Mouse (Mus musculus) limb, embryonic 14.5 days (tissue): ENCODE data around the gene Ctnnd1. TPM values are rescaled to one million over a fixed set of nuclear protein-coding genes. Genes with fewer than 3 reads are reported as not detected.
A peak's percentile ranks its signal among the peaks of the same experiment; 100 is the strongest.

Experiments
- ATAC-seq: fragments of 200-750 bp; cut with Nextera tagmentation; 2 replicates; pipeline ENCODE4 v1.8.0; 2017; ENCODE audit warnings: low read depth, moderate number of reproducible peaks, moderate TSS enrichment; ENCODE audit not compliant: low FRiP score
- DNase-seq: peaks from one replicate; pipeline ENCODE4 v3.0.0-alpha.2; 2015; ENCODE audit warnings: low spot score
- H3K27ac ChIP-seq: fragments of 300-500 bp; sonication (generic); replicated peaks from 2 replicates; pipeline ENCODE4 v1.5.1; 2014; ENCODE audit warnings: low read depth, mild to moderate bottlenecking, low read length, moderate library complexity, mixed read lengths
- H3K27me3 ChIP-seq: fragments of 300-500 bp; sonication (generic); 2 replicates; pipeline ENCODE4 v1.6.1; 2014; ENCODE audit warnings: low read length, mixed read lengths; ENCODE audit not compliant: control insufficient read depth, insufficient read depth
- H3K36me3 ChIP-seq: fragments of 300-500 bp; sonication (generic); 2 replicates; pipeline ENCODE4 v1.6.1; 2014; ENCODE audit warnings: mild to moderate bottlenecking, low read length, moderate library complexity, mixed read lengths; ENCODE audit not compliant: control insufficient read depth, insufficient read depth
- H3K4me1 ChIP-seq: fragments of 300-500 bp; sonication (generic); 2 replicates; pipeline ENCODE4 v1.6.1; 2014; ENCODE audit warnings: antibody characterized with exemption, low read length, mixed read lengths; ENCODE audit not compliant: control insufficient read depth, insufficient read depth
- H3K4me2 ChIP-seq: fragments of 300-500 bp; sonication (generic); replicated peaks from 2 replicates; pipeline ENCODE4 v1.6.1; 2014; ENCODE audit warnings: low read depth, mild to moderate bottlenecking, low read length, moderate library complexity; ENCODE audit not compliant: severe bottlenecking
- H3K4me3 ChIP-seq: fragments of 300-500 bp; sonication (generic); replicated peaks from 2 replicates; pipeline ENCODE4 v1.5.1; 2014; ENCODE audit warnings: low read length
- H3K9ac ChIP-seq: fragments of 300-500 bp; sonication (generic); 2 replicates; pipeline ENCODE4 v1.6.1; 2014; ENCODE audit warnings: mild to moderate bottlenecking, low read depth, low read length, moderate library complexity; ENCODE audit not compliant: severe bottlenecking
- H3K9me3 ChIP-seq: fragments of 300-500 bp; sonication (generic); 2 replicates; pipeline ENCODE4 v1.6.1; 2016; ENCODE audit warnings: low read length; ENCODE audit not compliant: control insufficient read depth
- POLR2A ChIP-seq: fragments of 200-500 bp; IDR thresholded peaks from 2 replicates; pipeline ENCODE4 v1.8.0; 2012; ENCODE audit warnings: inconsistent platforms, mild to moderate bottlenecking, moderate library complexity, borderline replicate concordance; ENCODE audit not compliant: insufficient read depth, insufficient read length; ENCODE audit errors: extremely low read depth
- WGBS: fragments of 180-500 bp; shearing (Covaris S2); extraction: QIAGEN DNeasy Blood & Tissue Kit; methylation state at CpG from one replicate; pipeline ENCODE4 v1.1.7; 2014; 5-methylcytosine and 5-hydroxymethylcytosine counted together
- polyA plus RNA-seq, 2 experiments: library from polyadenylated mRNA; depleted of rRNA in 1 of 2; stranded (reverse) in 1 of 2; unstranded in 1 of 2; fragments of >200 nt; fragmentation: Nextera tagmentation in 1 of 2; extraction: Ambion mirVana in 1 of 2; gene quantifications; 2 replicates each; pipeline versions ENCODE4 v1.2.1 to v1.2.3; 2012 to 2014

Ctnnd1 gene
- polyA plus RNA-seq, 2 experiments = 46.0 to 85.0 TPM

DNA sequence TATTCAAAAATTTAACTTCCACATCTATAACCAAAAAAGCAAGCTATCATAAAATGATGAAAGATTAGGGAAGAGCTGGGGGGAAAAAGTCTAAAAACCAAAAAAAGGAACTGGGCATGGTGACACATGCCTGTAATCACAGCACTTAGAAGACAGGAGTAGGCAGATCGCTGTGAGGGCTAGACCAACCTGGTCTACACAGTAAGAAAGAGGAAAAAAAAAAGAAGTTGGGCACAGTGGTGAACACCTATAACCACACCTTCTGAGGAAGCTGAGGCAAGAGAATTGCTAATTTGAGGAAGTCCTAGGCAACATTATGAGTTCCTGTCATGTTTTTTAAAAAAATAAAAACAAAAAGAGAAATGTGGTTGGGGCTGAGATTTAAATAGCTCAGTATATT, 5.3 kb upstream of the Ctnnd1 start:
- Histone ChIP-seq H3K9ac (no peak overlapping the region), H3K4me3 (no peak overlapping the region), H3K27ac (no peak overlapping the region), H3K36me3 (no peaks in the 10 kb centered on the region), H3K9me3 (no peaks in the 10 kb centered on the region), H3K4me1 (no peaks in the 10 kb centered on the region), H3K27me3 (no peaks in the 10 kb centered on the region), H3K4me2 (no peak overlapping the region)
- 61% methylated on average over 1 of the region's 1 CpGs for WGBS
- no peak for TF ChIP-seq POLR2A
- DNase-seq (no peak), ATAC-seq (no peak)

DNA sequence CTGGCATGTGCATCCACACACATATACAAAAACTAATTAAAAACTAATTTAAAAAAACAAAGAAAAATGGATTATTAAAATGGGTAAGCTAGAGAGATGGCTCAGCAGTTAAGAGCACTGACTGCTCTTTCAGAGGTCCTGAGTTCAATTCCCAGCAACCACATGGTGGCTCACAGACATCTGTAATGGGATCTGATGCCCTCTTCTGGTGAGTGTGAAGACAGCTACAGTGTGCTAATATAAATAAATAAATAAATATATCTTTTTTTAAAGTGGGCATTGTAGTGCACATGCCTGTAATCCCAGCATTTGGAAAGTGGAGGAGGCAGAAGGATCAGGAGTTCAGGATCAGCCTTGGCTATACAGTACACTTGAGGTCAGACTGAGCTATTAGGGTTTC, 2.8 kb upstream of the Ctnnd1 start:
- ATAC-seq (no peak), DNase-seq (no peak)
- no peak overlapping the region for H3K9ac ChIP-seq
- no peaks in the 10 kb centered on the region for H3K36me3 ChIP-seq
- H3K27ac ChIP-seq = no peak overlapping the region
- no peak for TF ChIP-seq POLR2A
- H3K9me3 ChIP-seq = no peaks in the 10 kb centered on the region
- no peak overlapping the region for H3K4me3 ChIP-seq
- no peaks in the 10 kb centered on the region for H3K27me3 ChIP-seq
- no peaks in the 10 kb centered on the region for H3K4me1 ChIP-seq
- H3K4me2 ChIP-seq = no peak overlapping the region

DNA sequence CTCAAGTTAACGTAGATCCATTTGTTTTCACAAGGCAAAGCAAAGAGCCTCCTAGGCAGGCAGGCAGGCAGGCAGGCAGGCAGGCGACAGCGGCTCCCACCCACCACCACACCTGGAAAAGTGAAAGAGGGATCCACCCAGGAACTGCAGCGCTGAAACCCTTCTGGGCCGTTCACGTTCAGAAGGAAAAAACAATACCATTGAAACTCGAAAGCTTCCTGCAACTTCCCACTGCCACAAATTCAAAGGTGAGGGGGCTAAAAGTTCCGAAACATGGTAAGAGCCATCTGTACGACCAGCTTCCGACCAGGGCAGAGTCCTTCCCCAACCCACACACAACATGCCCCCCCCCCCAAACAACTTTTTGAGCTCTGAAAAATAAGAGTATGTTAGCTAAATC, 891 bp downstream of the Ctnnd1 start:
- Histone ChIP-seq H3K27ac (peak overlapping the region; percentile 94), H3K9me3 (no peaks in the 10 kb centered on the region), H3K9ac (peak overlapping the region; percentile 89), H3K27me3 (no peaks in the 10 kb centered on the region), H3K36me3 (no peaks in the 10 kb centered on the region), H3K4me1 (peaks cover 2% of the 10 kb centered on the region), H3K4me3 (peak overlapping the region; percentile 66), H3K4me2 (peak overlapping the region; percentile 53)
- TF ChIP-seq POLR2A = no peak
- WGBS = 0% methylated on average over 10 of the region's 10 CpGs
- DNase-seq (peak; percentile 10), ATAC-seq (no peak)

- Histone ChIP-seq H3K9me3 (no peaks in the 10 kb centered on the region), H3K4me2 (peak overlapping the region; percentile 53), H3K27ac (no peak overlapping the region), H3K36me3 (no peaks in the 10 kb centered on the region), H3K27me3 (no peaks in the 10 kb centered on the region), H3K4me3 (peak overlapping the region; percentile 66), H3K9ac (peak overlapping the region; percentile 44), H3K4me1 (peaks cover 2% of the 10 kb centered on the region)
- ATAC-seq = no peak
- no peak for DNase-seq
- 40% methylated on average over 6 of the region's 6 CpGs for WGBS
- no peak for TF ChIP-seq POLR2A
Measured at GRCm38 (mm10) chr2:84648369-84648768, 2.2 kb downstream of the Ctnnd1 start.

DNA sequence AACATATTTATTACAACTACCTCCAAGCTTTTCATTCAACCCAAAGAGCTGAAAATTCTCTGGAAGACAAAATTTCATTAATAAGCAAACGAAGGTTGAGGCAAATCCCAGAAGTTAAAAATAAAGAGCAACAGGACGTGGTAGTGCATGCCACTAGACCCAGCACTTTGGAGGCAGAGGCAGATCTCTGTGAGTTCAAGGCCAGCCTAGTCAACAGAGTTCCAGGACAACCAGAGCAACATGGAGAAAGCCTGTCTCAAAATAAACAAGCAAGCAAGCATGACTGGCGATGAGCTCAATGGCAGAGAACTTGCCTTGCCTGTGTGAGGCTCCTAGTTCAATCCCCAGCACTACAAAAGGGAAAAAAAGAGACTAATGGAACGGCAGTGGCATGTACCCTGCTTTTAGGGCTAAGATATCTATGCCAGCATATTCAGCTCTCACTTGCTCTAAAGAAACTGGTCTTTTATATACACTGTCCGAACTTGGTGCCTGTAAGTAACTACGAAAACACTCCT, 3.5 kb downstream of the Ctnnd1 start:
- no peaks in the 10 kb centered on the region for H3K27me3 ChIP-seq
- H3K4me3 ChIP-seq = no peak overlapping the region
- no peak for TF ChIP-seq POLR2A
- ATAC-seq (no peak), DNase-seq (no peak)
- no peaks in the 10 kb centered on the region for H3K36me3 ChIP-seq
- H3K9me3 ChIP-seq = no peaks in the 10 kb centered on the region
- H3K4me1 ChIP-seq = peaks cover 2% of the 10 kb centered on the region
- WGBS = 92% methylated on average over 6 of the region's 6 CpGs
- H3K27ac ChIP-seq = no peak overlapping the region
- H3K4me2 ChIP-seq = no peak overlapping the region
- no peak overlapping the region for H3K9ac ChIP-seq

DNA sequence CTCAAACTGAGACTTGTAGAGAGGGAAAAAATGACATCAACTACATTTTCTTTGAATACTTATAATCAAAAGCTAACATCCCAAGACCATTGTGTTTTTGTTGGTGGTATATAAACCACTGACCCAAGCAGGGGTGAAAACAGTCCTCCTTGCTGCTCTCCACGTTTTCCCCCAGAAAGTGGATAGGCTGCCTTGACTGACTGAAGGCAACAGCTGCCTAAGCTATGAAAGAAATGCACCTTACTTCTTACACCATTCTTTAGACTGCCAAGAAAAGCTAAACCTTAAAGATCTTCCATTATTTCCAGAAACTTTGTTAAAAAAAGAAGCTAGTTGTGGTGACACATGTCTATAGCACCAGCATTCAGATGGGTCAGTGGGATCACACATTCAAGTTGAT, 4.4 kb downstream of the Ctnnd1 start:
- Histone ChIP-seq H3K36me3 (no peaks in the 10 kb centered on the region), H3K4me3 (no peak overlapping the region), H3K27me3 (no peaks in the 10 kb centered on the region), H3K9ac (no peak overlapping the region), H3K9me3 (no peaks in the 10 kb centered on the region), H3K4me2 (no peak overlapping the region), H3K4me1 (peaks cover 2% of the 10 kb centered on the region), H3K27ac (no peak overlapping the region)
- 57% methylated on average over 1 of the region's 1 CpGs for WGBS
- DNase-seq (no peak), ATAC-seq (no peak)
- no peak for TF ChIP-seq POLR2A
